Mouse (Mus musculus): Measurements from ENCODE around the gene Hist1h4h. TPM values are rescaled to one million over a fixed set of nuclear protein-coding genes. Genes with fewer than 3 reads are reported as not detected.
"Not testable (repeated sequence)": the region's sequence is repeated elsewhere in the genome, so short reads cannot be mapped to it uniquely, and the experiment has no call there.

Gene Hist1h4h
- polyA plus RNA-seq, 1 experiment from 2014 or later, result 5.1 TPM

GRCm38 (mm10) chr13:23564482-23564881 lies 33.6 kb downstream of the Hist1h4h start:
- H3K27me3 ChIP-seq (replicated peaks; ENCODE audit: control insufficient read depth, insufficient read depth, low read length), result no peaks in the 10 kb centered on the region
- H3K36me3 ChIP-seq (ENCODE audit: control insufficient read depth, insufficient read depth, low read length), result no peaks in the 10 kb centered on the region
- peak overlapping the region; percentile 98 for H3K27ac ChIP-seq (replicated peaks; ENCODE audit: low read depth, low read length)
- H3K9me3 ChIP-seq (ENCODE audit: control insufficient read depth, low read length), result no peaks in the 10 kb centered on the region
- no peak overlapping the region for H3K9ac ChIP-seq (ENCODE audit: low read depth, low read length)
- DNase-seq (ENCODE audit: low spot score), result no peak
- 89% methylated on average over 2 of the region's 2 CpGs for WGBS
- no peaks in the 10 kb centered on the region for H3K4me1 ChIP-seq (ENCODE audit: control insufficient read depth, insufficient read depth, low read length)
- H3K4me3 ChIP-seq (ENCODE audit: low read depth, low read length), result no peak overlapping the region
- no peak overlapping the region for H3K4me2 ChIP-seq (ENCODE audit: low read depth, low read length)
- no peak for ATAC-seq (ENCODE audit: low read depth)

- H3K36me3 ChIP-seq (ENCODE audit: control insufficient read depth, insufficient read depth, low read length); H3K9me3 ChIP-seq (ENCODE audit: control insufficient read depth, low read length); H3K27me3 ChIP-seq (replicated peaks; ENCODE audit: control insufficient read depth, insufficient read depth, low read length); H3K4me1 ChIP-seq (ENCODE audit: control insufficient read depth, insufficient read depth, low read length): not testable (repeated sequence)
- H3K4me2 ChIP-seq (ENCODE audit: low read depth, low read length), result peak overlapping the region; percentile 75
- peak overlapping the region; percentile 57 for H3K9ac ChIP-seq (ENCODE audit: low read depth, low read length)
- 2% methylated on average over 11 of the region's 41 CpGs for WGBS
- ATAC-seq (ENCODE audit: low read depth) (peak; percentile 2; the same call in 1 of the 2 replicates), DNase-seq (ENCODE audit: low spot score) (peak; percentile 58)
- peak overlapping the region; percentile 52 for H3K4me3 ChIP-seq (ENCODE audit: low read depth, low read length)
- H3K27ac ChIP-seq (replicated peaks; ENCODE audit: low read depth, low read length), result peak overlapping the region; percentile 94
These were observed 39.6 kb downstream of the Hist1h4h start for GRCm38 (mm10) chr13:23570261-23571021.

GRCm38 (mm10) chr13:23571022-23571503 lies 40.2 kb downstream of the Hist1h4h start, which contains the start of the genes Hist1h2ae and Hist1h2bg:
Hist1h2ae (minus strand) TSS chr13:23571220.
Hist1h2bg (plus strand) TSS chr13:23571396.
- 0 out of 2 replicates have a peak, but pooled peaks cover 4% of the 10 kb centered on the region for H3K4me1 ChIP-seq (ENCODE audit: control insufficient read depth, insufficient read depth, low read length)
- under 1% methylated on average over 18 of the region's 18 CpGs for WGBS
- peak within 1 kb of the TSS; percentile 76 for H3K9ac ChIP-seq (ENCODE audit: low read depth, low read length)
- peak within 1 kb of the TSS; percentile 52 for H3K4me3 ChIP-seq (ENCODE audit: low read depth, low read length)
- H3K9me3 ChIP-seq (ENCODE audit: control insufficient read depth, low read length), result no peaks in the 10 kb centered on the region
- ATAC-seq (ENCODE audit: low read depth) (peak; percentile 90), DNase-seq (ENCODE audit: low spot score) (peak; percentile 98)
- no peaks in the 10 kb centered on the region for H3K27me3 ChIP-seq (replicated peaks; ENCODE audit: control insufficient read depth, insufficient read depth, low read length)
- peak within 1 kb of the TSS; percentile 75 for H3K4me2 ChIP-seq (ENCODE audit: low read depth, low read length)
- peak within 1 kb of the TSS; percentile 95 for H3K27ac ChIP-seq (replicated peaks; ENCODE audit: low read depth, low read length)
- no peaks in the 10 kb centered on the region for H3K36me3 ChIP-seq (ENCODE audit: control insufficient read depth, insufficient read depth, low read length)

- peak overlapping the region; percentile 95 for H3K27ac ChIP-seq (replicated peaks; ENCODE audit: low read depth, low read length)
- not testable (repeated sequence) for H3K9me3 ChIP-seq (ENCODE audit: control insufficient read depth, low read length); H3K27me3 ChIP-seq (replicated peaks; ENCODE audit: control insufficient read depth, insufficient read depth, low read length); H3K36me3 ChIP-seq (ENCODE audit: control insufficient read depth, insufficient read depth, low read length); ATAC-seq (ENCODE audit: low read depth); H3K4me1 ChIP-seq (ENCODE audit: control insufficient read depth, insufficient read depth, low read length)
- peak overlapping the region; percentile 52 for H3K4me3 ChIP-seq (ENCODE audit: low read depth, low read length)
- peak overlapping the region; percentile 76 for H3K9ac ChIP-seq (ENCODE audit: low read depth, low read length)
- peak overlapping the region; percentile 75 for H3K4me2 ChIP-seq (ENCODE audit: low read depth, low read length)
- under 1% methylated on average over 11 of the region's 34 CpGs for WGBS
- DNase-seq (ENCODE audit: low spot score), result peak; percentile 26
These were observed 40.8 kb downstream of the Hist1h4h start for GRCm38 (mm10) chr13:23571504-23572217.

GRCm38 (mm10) chr13:23572218-23573033 lies 41.6 kb downstream of the Hist1h4h start:
- Histone ChIP-seq H3K36me3 (ENCODE audit: control insufficient read depth, insufficient read depth, low read length) (no peaks in the 10 kb centered on the region), H3K27ac (replicated peaks; ENCODE audit: low read depth, low read length) (peak overlapping the region; percentile 95), H3K9me3 (ENCODE audit: control insufficient read depth, low read length) (no peaks in the 10 kb centered on the region), H3K9ac (ENCODE audit: low read depth, low read length) (peak overlapping the region; percentile 76), H3K4me1 (ENCODE audit: control insufficient read depth, insufficient read depth, low read length) (peaks cover 16% of the 10 kb centered on the region), H3K4me2 (ENCODE audit: low read depth, low read length) (peak overlapping the region; percentile 75), H3K4me3 (ENCODE audit: low read depth, low read length) (peak overlapping the region; percentile 52), H3K27me3 (replicated peaks; ENCODE audit: control insufficient read depth, insufficient read depth, low read length) (no peaks in the 10 kb centered on the region)
- no peak for ATAC-seq (ENCODE audit: low read depth)
- DNase-seq (ENCODE audit: low spot score), result no peak
- WGBS, result 33% methylated on average over 2 of the region's 2 CpGs

GRCm38 (mm10) chr13:23573034-23573897 lies 42.4 kb downstream of the Hist1h4h start:
- 9% methylated on average over 16 of the region's 20 CpGs for WGBS
- Histone ChIP-seq H3K9ac (ENCODE audit: low read depth, low read length) (peak overlapping the region; percentile 76), H3K27ac (replicated peaks; ENCODE audit: low read depth, low read length) (peak overlapping the region; percentile 95), H3K4me3 (ENCODE audit: low read depth, low read length) (peak overlapping the region; percentile 52), H3K4me1 (ENCODE audit: control insufficient read depth, insufficient read depth, low read length) (peaks cover 16% of the 10 kb centered on the region), H3K4me2 (ENCODE audit: low read depth, low read length) (peak overlapping the region; percentile 75)
- not testable (repeated sequence) for DNase-seq (ENCODE audit: low spot score); H3K36me3 ChIP-seq (ENCODE audit: control insufficient read depth, insufficient read depth, low read length); ATAC-seq (ENCODE audit: low read depth); H3K27me3 ChIP-seq (replicated peaks; ENCODE audit: control insufficient read depth, insufficient read depth, low read length); H3K9me3 ChIP-seq (ENCODE audit: control insufficient read depth, low read length)

GRCm38 (mm10) chr13:23573898-23574524 lies 43.2 kb downstream of the Hist1h4h start, which contains the start of the genes Hist1h2bf and Hist1h2ad:
Hist1h2bf (minus strand) TSS chr13:23574196.
Hist1h2ad (plus strand) TSS chr13:23574381.
- H3K4me2 ChIP-seq (ENCODE audit: low read depth, low read length), result peak within 1 kb of the TSS; percentile 75
- DNase-seq (ENCODE audit: low spot score), result peak; percentile 100
- 0% methylated on average over 15 of the region's 42 CpGs for WGBS
- not testable (repeated sequence) for H3K36me3 ChIP-seq (ENCODE audit: control insufficient read depth, insufficient read depth, low read length); H3K9me3 ChIP-seq (ENCODE audit: control insufficient read depth, low read length); H3K27me3 ChIP-seq (replicated peaks; ENCODE audit: control insufficient read depth, insufficient read depth, low read length)
- peak within 1 kb of the TSS; percentile 95 for H3K27ac ChIP-seq (replicated peaks; ENCODE audit: low read depth, low read length)
- ATAC-seq (ENCODE audit: low read depth), result peak; percentile 90
- peaks cover 16% of the 10 kb centered on the region for H3K4me1 ChIP-seq (ENCODE audit: control insufficient read depth, insufficient read depth, low read length)
- peak within 1 kb of the TSS; percentile 52 for H3K4me3 ChIP-seq (ENCODE audit: low read depth, low read length)
- peak within 1 kb of the TSS; percentile 76 for H3K9ac ChIP-seq (ENCODE audit: low read depth, low read length)
